Mouse (Mus musculus): ENCODE results near the gene Themis2.
"Not testable (repeated sequence)": the region's sequence is repeated elsewhere in the genome, so short reads cannot be mapped to it uniquely, and the experiment has no call there.

Themis2 gene

DNA sequence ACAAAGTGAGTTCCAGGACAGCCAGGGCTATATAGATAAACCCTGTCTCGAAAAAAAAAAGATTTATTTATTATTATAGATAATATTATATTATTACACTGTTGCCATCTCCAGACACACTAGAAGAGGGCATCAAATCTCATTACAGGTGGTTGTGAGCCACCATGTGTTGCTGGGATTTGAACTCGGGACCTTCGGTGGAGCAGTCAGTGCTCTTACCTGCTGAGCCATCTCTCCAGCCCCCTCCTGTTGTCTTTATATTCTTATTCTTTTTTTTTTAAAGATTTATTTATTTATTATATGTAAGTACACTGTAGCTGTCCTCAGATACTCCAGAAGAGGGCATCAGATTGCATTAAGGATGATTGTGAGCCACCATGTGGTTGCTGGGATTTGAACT lies 2.5 kb upstream of the Themis2 start:
- not testable (repeated sequence) for DNase-seq

DNA sequence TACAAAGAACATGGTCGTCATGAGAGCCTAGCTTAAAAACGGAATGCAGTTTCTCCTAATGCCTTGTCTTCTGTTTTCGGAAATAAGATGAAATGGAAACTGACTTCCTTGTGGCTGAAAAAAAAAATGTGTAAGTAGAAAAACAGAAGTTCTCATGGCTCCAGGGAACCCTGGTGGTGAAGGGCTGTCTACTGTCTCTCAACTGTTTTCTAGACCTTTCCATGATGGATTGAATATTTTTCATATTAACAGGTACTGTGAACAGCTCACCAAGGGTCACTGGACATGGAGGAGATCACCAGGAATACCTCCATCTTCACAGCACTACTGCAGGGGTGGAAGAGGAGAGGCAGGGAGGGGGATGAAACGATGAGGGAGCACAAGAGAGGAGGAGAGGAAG lies 1.8 kb upstream of the Themis2 start:
- DNase-seq = no peak

DNA sequence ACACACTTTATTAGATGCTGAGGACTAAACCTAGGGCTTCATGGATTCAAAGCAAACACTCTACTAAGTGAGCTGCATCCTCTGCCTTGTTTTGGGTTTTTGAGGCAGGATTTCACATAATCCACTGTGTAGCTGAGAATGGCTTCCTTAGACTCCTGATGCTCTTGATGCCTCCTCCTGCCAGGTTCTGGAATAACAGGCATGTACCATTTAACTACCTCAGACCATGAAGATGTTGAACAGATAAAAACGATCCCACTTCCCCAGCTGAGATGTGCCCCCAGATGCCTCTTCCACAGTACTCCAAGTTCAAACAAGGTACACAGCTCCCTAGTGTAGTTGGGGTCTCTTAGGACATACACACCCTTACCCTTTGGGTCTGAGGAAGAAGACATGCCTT lies 1.3 kb upstream of the Themis2 start:
- no peak for DNase-seq

DNA sequence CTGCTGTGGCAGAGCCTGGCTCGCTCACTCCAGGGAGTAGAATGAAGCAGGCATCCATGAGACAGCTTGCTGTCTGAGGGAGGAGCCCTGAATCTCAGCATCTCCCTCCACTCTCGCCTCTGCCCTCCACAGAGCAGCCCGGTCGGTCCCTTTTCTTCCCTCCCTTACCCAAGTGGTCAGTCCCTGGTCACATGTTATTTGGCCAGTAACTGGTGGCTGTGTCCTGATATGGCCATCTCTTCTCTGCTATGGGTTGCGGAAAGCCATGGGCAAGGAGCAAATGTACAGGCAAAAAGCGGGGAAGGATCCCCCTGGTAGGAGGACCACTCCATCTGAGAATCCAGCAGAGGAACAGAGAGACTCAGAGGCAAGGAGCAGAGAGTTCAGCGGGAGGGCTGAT lies 1.0 kb downstream of the Themis2 start:
- no peak for DNase-seq

DNA sequence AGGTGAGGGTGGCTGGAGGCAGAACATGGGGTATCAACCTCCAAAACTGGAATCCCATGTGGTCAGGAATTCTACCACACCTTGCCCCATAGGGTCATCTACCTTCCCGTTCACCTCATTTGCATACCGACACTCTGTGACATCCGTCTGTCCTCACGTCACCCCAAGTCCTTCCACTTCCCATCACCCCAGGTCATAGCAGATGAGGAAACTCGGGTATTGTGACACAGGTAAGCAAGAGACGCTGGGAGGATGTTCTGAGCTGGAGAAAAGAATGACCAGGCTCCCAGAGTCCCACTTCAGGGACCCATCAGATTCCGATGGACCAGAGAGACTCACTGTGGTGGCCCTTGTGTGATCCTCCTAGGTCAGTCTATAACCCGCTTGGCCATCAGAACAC lies 1.4 kb downstream of the Themis2 start:
- no peak for DNase-seq

DNA sequence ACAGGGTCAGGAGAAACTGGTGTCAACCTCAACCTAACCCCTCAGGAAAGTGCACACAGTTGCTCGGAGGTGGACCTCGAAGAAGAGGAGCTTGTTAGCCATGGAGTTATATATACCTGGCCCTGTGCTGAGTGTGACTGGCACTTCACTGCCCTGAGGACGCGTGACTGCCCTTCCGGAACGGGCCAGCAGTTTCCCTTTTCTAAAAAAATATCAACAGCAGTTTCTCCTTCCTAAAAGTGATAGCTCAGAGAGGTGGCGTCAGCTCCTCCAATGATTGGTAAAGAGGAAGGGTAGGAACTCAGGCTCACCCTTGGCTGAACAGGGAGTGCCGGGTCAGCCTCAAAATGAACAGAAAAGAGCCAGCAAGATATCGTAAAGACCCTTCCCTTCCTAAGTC lies 2.2 kb downstream of the Themis2 start:
- no peak for DNase-seq

DNA sequence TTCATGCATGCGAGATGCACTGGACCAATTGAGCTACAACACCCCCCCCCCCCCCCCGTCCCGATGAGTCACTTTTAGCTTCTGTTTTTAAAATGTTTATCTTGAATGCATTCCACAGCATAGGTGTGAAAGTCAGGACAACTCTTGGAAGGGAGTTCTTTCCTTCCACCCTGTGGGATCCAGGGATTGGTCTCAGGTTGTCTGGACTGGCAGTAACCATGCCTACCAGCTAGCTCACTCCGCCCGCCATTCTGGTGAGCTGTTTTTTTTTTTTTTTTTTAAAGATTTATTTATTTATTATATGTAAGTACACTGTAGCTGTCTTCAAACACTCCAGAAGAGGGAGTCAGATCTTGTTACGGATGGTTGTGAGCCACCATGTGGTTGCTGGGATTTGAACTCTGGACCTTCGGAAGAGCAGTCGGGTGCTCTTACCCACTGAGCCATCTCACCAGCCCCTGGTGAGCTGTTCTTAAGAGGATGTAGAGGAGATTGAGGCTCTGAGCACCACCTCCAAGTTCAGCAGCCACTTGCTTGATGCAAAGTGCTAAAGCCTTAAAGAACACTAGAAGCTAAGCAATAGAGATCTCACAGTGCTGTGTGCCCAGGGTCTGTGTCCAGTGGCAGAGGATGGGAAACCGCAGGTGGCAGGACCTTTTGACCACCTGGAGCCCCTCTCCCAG lies 2.7 kb downstream of the Themis2 start:
- DNase-seq = not testable (repeated sequence)

DNA sequence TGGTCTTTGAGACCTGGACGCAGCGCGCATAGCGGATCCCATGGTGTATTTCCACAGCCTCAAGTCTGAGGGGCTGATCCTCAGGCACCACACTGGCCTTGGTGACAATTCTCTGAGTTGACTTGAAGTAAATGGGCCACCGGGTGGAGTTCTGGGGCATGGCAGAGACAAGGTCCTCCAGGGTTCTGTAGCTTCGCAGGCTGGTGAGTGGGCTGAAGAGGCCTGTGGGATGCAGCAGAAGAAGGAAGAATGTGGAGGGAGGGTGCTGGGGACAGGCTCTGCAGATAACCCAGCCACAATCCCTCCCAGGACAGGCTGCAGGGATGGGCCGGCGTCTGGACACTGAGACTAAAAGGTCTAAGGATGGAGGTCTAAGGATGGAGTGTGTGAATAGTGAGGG lies 6.5 kb downstream of the Themis2 start:
- no peak for DNase-seq

DNA sequence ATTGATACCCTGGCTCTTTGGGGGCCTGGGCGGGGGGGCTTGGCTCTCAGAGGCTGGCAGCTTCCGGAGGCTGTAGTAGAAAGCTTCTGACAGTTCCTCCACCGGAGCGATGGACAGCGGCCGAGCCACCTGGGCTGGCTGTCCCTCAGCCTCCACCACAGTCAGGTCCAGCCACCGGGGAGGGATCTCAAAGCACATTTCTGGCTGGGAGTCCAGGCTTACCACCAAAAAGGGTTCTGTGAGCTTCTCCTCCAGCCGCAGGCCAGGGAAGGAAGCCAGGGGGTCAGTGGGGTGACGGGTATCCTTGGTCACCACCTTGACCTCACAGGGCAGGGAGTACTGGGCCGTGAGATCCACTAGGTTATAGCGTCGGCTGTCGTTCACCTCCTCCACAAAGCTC lies 11.0 kb downstream of the Themis2 start:
- no peak for DNase-seq

DNA sequence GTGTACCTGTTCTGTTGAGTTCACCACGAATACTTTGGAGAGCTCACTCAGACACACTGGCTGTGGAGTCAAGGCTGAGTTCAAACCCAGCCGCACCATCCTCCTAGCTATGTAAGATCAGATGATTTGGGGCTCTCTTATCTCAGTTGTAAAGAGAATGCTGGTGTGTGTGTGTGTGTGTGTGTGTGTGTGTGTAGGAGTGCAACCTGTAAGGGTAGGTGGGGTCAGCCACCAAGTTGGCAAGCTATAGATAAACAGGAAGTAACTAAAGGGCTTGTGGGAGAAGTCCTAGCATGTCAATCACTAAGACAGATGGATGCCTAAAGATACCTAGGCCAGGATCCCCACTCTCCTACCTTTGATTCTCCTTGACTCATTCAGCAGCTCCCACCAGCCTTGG lies 12.5 kb downstream of the Themis2 start:
- DNase-seq = no peak

DNA sequence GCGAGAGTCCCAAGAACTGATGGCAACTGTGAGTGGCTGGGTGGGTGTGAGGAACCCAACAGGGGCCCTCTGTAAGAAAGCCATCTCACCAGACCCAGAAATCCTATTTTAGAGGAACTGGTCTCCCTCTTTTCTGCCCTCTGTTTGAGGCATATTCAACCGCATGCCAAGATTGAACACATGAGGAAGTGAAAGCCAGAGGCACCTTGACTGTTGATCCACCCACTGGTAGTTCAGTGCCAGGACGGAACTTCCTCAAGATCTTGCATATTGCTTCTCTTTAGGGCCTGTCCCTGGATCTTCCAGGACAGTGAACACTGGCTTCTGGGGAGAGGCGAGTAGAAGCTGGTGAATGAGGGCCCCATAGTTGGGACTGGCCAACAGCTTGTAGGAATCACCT lies 15.9 kb downstream of the Themis2 start:
- no peak for DNase-seq

DNA sequence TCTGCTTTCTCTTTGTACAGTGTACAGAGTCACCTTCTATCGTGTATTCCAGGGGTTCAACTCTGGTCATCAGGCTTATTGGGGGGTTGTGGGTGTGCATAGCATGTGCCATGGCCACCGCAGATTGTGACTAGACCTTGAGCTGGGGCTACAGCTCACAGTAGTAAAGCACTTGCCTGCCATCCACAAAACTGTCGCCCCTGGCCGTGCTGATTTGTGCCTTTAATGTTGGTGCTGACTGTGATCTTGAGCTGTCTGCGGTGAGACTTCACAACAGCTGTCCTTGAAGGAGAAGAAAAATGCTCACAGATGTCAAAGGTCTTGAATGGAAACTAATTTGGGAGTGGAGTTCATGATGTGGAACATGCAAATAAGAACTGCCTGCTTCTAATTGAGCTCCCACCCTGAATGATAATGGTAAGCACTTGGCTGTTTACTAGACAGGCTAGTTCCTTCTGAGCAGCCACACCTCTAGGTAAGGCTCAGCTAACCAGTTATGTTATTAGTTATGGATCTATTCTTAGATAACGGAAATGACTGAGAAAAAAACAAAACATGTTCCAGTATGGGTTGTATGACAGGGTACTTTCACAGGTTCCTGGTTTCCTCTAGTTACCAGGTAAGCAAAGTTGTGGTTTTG lies 17.5 kb downstream of the Themis2 start:
- DNase-seq = no peak

DNA sequence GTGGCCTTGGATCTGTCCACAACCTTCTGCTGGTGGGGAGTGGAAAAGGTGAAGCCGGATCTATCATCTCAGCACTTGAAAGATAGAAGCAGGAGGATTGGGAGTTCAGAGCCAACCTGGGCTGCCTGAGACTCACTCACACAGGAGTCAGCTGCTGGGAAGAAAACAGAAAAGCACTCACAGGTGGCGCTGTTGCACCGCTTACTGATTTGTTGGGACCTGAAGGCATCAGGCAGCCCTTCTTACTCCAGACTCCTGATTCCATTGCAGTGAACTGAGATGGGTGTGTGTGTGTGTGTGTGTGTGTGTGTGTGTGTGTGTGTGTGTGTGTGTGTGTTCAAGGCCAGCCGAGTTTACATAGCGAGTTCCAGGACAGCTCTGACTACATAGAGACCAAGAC lies 19.4 kb downstream of the Themis2 start:
- DNase-seq = peak; percentile 75

DNA sequence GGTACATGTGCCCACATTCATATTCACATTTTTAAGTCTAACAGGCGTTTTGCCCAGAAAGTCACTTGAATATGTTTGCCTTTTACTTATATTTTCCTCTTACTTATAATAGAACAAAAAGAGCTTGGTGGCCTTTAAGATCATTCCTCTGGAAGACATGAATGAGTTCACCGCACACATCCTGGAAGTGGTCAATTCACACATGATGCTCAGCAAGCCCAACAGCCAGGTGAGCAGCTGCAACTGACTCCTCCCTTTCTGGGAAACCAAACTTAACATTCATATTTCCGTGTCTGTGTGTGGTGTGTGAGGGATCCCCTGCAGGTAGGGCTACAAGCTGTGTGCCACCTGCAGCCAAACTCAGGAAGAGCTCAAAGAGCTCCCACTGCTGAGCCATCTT lies 21.3 kb downstream of the Themis2 start:
- DNase-seq = no peak

DNA sequence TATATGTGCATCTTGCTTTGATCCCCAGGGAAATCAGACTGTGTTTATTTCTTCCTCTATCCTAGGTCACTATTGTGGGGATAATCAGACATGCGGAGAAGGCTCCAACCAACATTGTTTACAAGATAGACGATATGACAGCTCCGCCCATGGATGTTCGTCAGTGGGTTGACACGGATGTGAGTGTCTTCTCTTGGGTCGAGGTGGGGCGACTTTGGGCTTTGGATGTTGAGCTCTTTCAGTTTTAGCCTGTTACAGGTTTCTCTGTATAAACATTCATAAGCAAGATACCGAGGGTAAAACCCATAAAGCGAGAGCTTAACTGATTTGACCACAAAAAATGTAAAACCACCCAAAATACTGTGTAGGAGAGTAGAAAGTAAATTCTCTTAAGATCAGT lies 24.4 kb downstream of the Themis2 start:
- DNase-seq = no peak

DNA sequence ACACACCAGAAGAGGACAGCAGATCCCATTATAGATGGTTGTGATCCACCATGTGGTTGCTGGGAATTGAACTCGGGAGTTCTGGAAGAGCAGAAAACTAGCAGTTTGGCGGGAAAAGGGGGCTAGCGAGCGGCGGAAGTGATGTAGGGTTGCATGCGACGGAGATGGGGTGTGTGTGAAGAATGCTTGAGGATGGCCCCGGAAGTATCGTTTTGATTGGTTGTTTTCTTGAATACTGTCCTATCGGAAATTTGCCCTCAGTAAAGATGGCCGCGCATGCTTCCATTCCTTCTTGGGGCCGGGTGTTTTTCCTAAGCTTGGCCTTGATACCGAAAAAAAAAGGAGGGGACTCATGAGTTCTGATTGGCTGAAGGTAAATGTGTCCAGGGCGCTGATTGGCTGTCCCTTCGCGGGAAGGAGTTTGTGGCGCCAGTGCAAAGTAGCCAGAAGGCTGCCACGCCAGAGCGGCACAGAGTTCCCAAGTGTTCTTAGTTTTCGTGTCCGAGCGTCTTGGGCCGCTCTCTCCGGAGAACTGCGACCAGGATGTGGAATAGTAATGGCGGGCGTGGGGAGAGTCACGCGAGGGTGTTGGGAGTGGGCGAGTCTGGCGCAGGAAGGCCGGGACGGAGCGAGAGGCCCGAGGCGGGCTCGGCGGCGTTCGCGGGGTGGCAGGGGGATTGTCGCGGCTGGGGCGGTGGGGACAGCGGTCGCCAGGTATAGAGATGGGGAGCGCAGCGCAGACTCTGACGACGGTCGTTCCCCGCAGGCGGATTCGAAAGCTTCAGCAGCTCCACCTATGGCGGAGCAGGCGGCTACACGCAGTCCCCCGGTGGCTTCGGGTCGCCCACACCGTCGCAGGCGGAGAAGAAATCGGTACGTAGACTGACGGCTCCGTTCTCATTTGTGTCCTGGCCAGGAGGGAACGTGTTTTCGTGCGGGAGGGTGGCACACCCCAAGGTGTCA lies 28.0 kb downstream of the Themis2 start, which contains the start of gene Rpa2:
TSS of gene Rpa2 (plus strand) at position 419 of the 963 bp plus-strand sequence.
- peak; percentile 99 for DNase-seq

DNA sequence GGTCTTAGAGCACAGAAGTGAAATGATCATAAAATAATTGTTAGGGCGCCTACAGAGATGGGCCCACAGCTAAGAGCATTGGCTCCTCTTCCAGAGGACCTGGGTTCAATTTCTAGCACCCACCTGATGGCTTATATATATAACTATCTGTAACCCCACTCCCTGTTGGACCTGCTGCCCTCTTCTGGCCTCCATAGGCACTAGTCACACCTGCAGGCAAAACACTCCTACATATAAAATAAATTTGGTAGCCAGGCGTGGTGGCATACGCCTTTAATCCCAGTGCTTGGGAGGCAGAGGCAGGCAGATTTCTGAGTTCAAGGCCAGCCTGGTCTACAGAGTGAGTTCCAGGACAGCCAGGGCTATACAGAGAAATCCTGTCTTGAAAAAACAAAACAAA lies 33.1 kb downstream of the Themis2 start:
- DNase-seq = not testable (repeated sequence)

DNA sequence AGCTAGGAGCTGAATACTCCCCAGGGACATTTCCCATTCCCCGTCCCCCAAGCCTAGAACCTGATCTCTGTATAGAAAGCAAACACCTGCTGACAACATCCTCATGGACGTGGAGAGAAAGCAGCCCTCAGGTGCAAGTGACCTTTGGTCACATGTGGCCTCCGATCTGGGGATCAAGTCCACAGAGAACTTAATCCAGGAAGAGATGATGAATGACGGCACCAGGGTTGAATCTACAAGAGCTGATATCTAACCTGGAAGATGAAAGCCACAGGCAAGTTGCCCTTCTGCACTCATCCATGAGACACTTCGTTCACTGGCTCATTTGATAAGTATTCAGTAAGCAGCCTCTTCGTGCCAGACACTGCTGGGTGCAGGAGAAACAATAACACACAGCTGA lies 33.6 kb downstream of the Themis2 start:
- no peak for DNase-seq

DNA sequence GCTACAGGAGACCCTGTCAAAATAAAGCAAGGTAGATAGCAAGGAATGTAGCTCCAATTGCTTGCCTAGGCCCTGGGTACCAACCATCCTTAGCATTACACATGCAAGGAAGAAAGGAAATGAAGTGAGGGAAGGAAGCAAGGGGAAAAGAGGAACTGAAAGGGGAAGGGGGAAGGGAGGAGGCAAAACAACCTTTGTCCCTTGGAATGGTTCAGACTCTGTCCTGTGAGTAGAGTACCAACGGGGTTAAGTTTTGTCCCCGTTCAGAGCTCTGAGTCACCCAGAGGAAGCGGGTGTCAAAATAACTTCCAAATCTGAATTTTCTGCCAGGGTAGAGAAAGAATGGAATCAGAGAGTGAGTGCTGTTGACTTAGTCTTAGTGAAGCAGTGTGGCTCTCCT lies 35.9 kb downstream of the Themis2 start:
- no peak for DNase-seq

DNA sequence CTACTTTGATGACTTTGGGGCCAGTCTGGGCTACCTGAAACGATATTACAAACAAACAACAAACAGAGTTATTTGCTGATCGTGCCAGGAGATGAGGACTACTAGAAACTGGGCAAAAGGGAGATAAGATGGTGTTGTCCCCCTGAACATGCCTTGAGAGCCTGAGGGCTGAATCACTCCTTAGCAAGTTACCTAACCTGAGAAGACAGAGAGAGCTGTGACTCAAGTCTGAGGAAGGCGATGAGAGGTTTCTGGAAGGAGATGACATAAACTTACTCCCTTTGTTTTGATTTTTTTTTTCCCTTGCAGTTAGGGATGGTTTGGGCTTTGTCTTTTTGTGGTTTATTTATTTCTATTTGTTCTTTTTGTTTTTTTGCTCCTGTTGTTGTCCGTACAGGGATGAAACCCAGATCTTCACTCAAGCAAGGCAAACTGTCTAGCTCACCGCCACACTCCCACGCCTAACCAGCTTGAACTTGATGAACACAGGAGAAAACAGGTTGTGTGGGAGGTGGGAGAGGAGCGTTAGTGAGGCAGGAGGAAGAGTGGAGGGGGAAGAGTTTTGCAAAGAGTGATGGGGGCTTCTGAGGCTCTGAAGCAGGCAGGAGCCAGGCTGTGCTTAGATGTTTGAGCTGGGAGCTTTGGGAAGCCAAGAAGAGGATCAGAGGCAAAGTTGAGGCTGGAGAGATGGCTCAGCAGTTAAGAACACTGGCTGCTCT lies 38.4 kb downstream of the Themis2 start:
- no peak for DNase-seq

DNA sequence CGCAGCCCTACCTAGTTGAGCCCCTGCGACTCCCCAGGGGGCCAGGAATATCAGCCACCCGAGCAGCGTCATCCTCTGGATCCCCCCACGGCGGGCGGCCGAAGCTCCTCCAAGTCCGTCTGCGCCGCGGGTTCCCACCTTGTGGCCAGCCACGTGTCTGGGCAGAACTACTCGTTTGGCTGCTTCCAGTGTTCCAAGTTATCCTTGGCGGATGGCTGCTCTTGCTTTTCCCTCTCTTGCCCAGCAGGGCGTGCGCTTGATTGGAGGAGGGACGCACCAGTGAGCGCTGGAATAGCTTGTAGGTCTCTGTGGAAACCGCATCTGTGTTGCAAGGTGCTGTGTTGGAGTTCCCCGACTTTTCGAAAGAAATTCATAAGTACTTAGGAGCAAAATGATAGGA lies 39.2 kb downstream of the Themis2 start, which contains the start of gene Smpdl3b:
TSS of gene Smpdl3b (minus strand) at position 279 of the 400 bp plus-strand sequence.
- DNase-seq = peak; percentile 76

DNA sequence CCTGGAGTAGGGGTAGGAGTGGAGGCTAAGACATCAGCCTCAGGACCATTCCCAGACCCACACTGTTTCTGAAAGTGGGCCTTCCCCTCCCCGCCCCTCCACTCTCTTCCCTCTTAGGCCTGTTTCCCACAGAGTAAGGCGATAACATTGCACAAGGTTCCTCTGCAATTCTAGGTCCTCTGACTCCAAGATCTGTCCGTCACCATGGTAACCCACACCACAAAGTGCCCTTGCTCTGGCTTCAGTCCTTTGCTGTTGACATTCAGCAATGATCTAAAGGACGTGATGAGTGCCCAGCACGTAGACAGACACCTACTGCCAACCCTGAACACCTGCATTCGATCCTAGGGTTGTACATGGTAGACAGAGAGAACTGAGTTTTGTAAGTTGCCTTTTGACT lies 43.2 kb downstream of the Themis2 start:
- DNase-seq = no peak
